Mouse (Mus musculus): ENCODE measurements around the gene Gm21778. TPM values are rescaled to one million over a fixed set of nuclear protein-coding genes. Genes with fewer than 3 reads are reported as not detected.
"Not testable (repeated sequence)": the region's sequence is repeated elsewhere in the genome, so short reads cannot be mapped to it uniquely, and the experiment has no call there.

Gm21778 gene
- total RNA-seq (2021), result not detected
- long read RNA-seq, experiment 1, result 0 reads
- long read RNA-seq, experiment 2, result 0 reads

- DNase-seq; intact Hi-C loops (cut with DNase I): not testable (repeated sequence)
Observed at GRCm38 (mm10) chrY:5942160-5942559, at the start of gene Gm21778. Gene Gm21778 (plus strand): TSS chrY:5942460.

Other genes with a start within 250 kb of the Gm21778 start
- gene Gm20914, start 216.5 kb upstream of the Gm21778 start, total RNA-seq (2021), result not detected
- not detected for gene Gm28171, start 149.1 kb upstream of the Gm21778 start, total RNA-seq (2021)